Mouse (Mus musculus) heart, postnatal 0 days (tissue): ENCODE measurements around the gene Slc37a1. TPM values are rescaled to one million over a fixed set of nuclear protein-coding genes. Genes with fewer than 3 reads are reported as not detected.

Source experiments
- ATAC-seq: fragments of 200-750 bp; cut with Nextera tagmentation; 2 replicates; pipeline ENCODE4 v1.8.0; 2017; ENCODE audit warnings: low read depth, moderate number of reproducible peaks, moderate library complexity; ENCODE audit not compliant: insufficient read depth
- DNase-seq: peaks from one replicate; pipeline ENCODE4 v3.0.0-alpha.2; 2016; ENCODE audit warnings: low spot score
- H3K27ac ChIP-seq: fragments of 300-500 bp; sonication (generic); 2 replicates; pipeline ENCODE4 v1.5.1; 2014; ENCODE audit warnings: low read depth, mild to moderate bottlenecking
- H3K27me3 ChIP-seq: fragments of 300-500 bp; sonication (generic); 2 replicates; pipeline ENCODE4 v1.6.1; 2014; ENCODE audit warnings: low read length, mixed read lengths; ENCODE audit not compliant: control insufficient read depth, insufficient read depth
- H3K36me3 ChIP-seq: fragments of 300-500 bp; sonication (generic); replicated peaks from 2 replicates; pipeline ENCODE4 v1.6.1; 2014; ENCODE audit warnings: low read length, mixed read lengths; ENCODE audit not compliant: control insufficient read depth, insufficient read depth
- H3K4me1 ChIP-seq: fragments of 300-500 bp; sonication (generic); 2 replicates; pipeline ENCODE4 v1.6.1; 2014; ENCODE audit warnings: antibody characterized with exemption; ENCODE audit not compliant: control insufficient read depth, insufficient read depth
- H3K4me2 ChIP-seq: fragments of 300-500 bp; sonication (generic); 2 replicates; pipeline ENCODE4 v1.6.1; 2014; ENCODE audit warnings: low read depth, mild to moderate bottlenecking, low read length, moderate library complexity
- H3K4me3 ChIP-seq: fragments of 300-500 bp; sonication (generic); 2 replicates; pipeline ENCODE4 v1.5.1; 2014; ENCODE audit warnings: low read depth, low read length
- H3K9ac ChIP-seq: fragments of 300-500 bp; sonication (generic); replicated peaks from 2 replicates; pipeline ENCODE4 v1.6.1; 2014; ENCODE audit warnings: low read depth, low read length, mixed read lengths
- H3K9me3 ChIP-seq: fragments of 300-500 bp; sonication (generic); replicated peaks from 2 replicates; pipeline ENCODE4 v1.6.1; 2016; ENCODE audit warnings: low read length; ENCODE audit not compliant: control insufficient read depth
- CTCF ChIP-seq: IDR thresholded peaks from 2 replicates; pipeline ENCODE4 v1.5.1; 2016; ENCODE audit warnings: antibody characterized with exemption, control low read depth, low read depth
- EP300 ChIP-seq: IDR thresholded peaks from 2 replicates; pipeline ENCODE4 v1.6.1; 2016; ENCODE audit warnings: antibody characterized with exemption, low read depth
- WGBS: fragments of 180-500 bp; shearing (Covaris S2); extraction: QIAGEN DNeasy Blood & Tissue Kit; methylation state at CpG from one replicate; pipeline ENCODE4 v1.1.7; 2014; 5-methylcytosine and 5-hydroxymethylcytosine counted together
- polyA plus RNA-seq: library from polyadenylated mRNA; unstranded; fragments of >200 nt; fragmentation: Nextera tagmentation; extraction: Ambion mirVana; gene quantifications from 2 replicates; pipeline ENCODE4 v1.2.1, GENCODE M21; 2015
- total RNA-seq: library from RNA; depleted of rRNA; stranded (reverse); fragments of >200 nt; gene quantifications from 2 replicates; pipeline ENCODE4 v1.2.3, GENCODE M21; 2014; ENCODE audit warnings: low replicate concordance

Slc37a1 gene
- total and polyA plus RNA-seq, 2 experiments from 2014 or later = 13.5 to 37.9 TPM

GRCm38 (mm10) chr17:31259145-31259544 is 27.4 kb upstream of the Slc37a1 start:
- Histone ChIP-seq H3K36me3 (no peaks in the 10 kb centered on the region), H3K4me2 (no peak overlapping the region), H3K27me3 (no peaks in the 10 kb centered on the region), H3K4me1 (no peaks in the 10 kb centered on the region), H3K4me3 (no peak overlapping the region), H3K27ac (no peak overlapping the region), H3K9me3 (no peaks in the 10 kb centered on the region), H3K9ac (no peak overlapping the region)
- ATAC-seq = no peak
- 79% methylated on average over 4 of the region's 4 CpGs for WGBS
- no peak for DNase-seq
- TF ChIP-seq CTCF (no peak), EP300 (no peak)

GRCm38 (mm10) chr17:31259825-31260224 is 26.8 kb upstream of the Slc37a1 start:
- DNase-seq (no peak), ATAC-seq (no peak)
- Histone ChIP-seq H3K36me3 (no peaks in the 10 kb centered on the region), H3K27me3 (no peaks in the 10 kb centered on the region), H3K4me3 (no peak overlapping the region), H3K27ac (no peak overlapping the region), H3K9ac (no peak overlapping the region), H3K4me2 (no peak overlapping the region), H3K9me3 (no peaks in the 10 kb centered on the region), H3K4me1 (no peaks in the 10 kb centered on the region)
- WGBS = 63% methylated on average over 4 of the region's 4 CpGs
- no peak for TF ChIP-seq EP300
- TF ChIP-seq CTCF = no peak

GRCm38 (mm10) chr17:31260430-31260829 is 26.2 kb upstream of the Slc37a1 start:
- ATAC-seq (no peak), DNase-seq (no peak)
- no peaks in the 10 kb centered on the region for H3K4me1 ChIP-seq
- H3K27me3 ChIP-seq = no peaks in the 10 kb centered on the region
- H3K4me2 ChIP-seq = no peak overlapping the region
- H3K9ac ChIP-seq = no peak overlapping the region
- WGBS = 79% methylated on average over 7 of the region's 7 CpGs
- H3K9me3 ChIP-seq = no peaks in the 10 kb centered on the region
- no peak for TF ChIP-seq EP300
- no peak for TF ChIP-seq CTCF
- no peak overlapping the region for H3K4me3 ChIP-seq
- no peaks in the 10 kb centered on the region for H3K36me3 ChIP-seq
- no peak overlapping the region for H3K27ac ChIP-seq

DNA sequence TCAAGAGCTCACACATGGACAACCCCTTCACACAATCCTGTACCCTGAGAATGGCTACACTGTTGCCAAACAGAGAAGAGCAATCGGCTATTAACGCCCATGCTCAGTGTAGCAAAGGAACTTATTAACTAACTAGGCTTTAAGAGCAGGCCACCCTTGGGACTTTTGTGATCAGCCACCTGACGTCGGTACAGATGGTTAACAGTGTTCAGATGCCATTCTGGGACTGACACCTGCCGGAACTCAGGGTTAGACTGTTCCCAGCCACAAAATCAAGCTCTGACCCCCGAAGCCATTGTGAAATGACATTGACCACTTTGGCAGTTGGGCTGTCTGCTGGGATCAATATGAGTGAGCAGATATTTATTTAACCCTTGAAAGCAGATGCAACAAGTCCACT is 25.2 kb upstream of the Slc37a1 start:
- ATAC-seq (no peak), DNase-seq (no peak)
- Histone ChIP-seq H3K36me3 (no peaks in the 10 kb centered on the region), H3K27me3 (no peaks in the 10 kb centered on the region), H3K4me3 (no peak overlapping the region), H3K4me1 (no peaks in the 10 kb centered on the region), H3K27ac (no peak overlapping the region), H3K9ac (no peak overlapping the region), H3K4me2 (no peak overlapping the region), H3K9me3 (no peaks in the 10 kb centered on the region)
- 81% methylated on average over 6 of the region's 6 CpGs for WGBS
- no peak for TF ChIP-seq EP300
- TF ChIP-seq CTCF = no peak

DNA sequence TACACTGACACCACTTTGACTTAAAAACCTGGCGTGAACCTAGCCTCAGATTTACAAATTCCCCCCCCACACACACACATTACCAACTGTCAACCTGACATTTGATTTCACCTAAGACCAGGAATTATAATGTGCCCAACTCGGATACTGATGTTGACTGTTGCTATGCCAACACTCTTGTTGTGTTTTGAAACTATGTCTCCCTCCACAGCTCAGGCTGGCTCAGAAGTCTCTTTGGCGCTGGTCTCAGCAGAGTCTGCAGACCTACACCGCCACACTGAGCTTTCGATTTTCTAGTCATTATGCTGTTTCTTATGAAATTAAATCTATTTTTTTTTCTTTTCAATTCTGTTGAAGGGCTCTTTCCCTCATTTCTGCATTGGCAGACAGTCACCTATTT is 23.9 kb upstream of the Slc37a1 start:
- Histone ChIP-seq H3K27ac (no peak overlapping the region), H3K36me3 (no peaks in the 10 kb centered on the region), H3K4me2 (no peak overlapping the region), H3K9me3 (no peaks in the 10 kb centered on the region), H3K9ac (no peak overlapping the region), H3K4me1 (no peaks in the 10 kb centered on the region), H3K4me3 (no peak overlapping the region), H3K27me3 (no peaks in the 10 kb centered on the region)
- 60% methylated on average over 5 of the region's 5 CpGs for WGBS
- no peak for ATAC-seq
- no peak for DNase-seq
- TF ChIP-seq CTCF = no peak
- no peak for TF ChIP-seq EP300

- ATAC-seq = no peak
These were observed 22.8 kb upstream of the Slc37a1 start for GRCm38 (mm10) chr17:31263770-31264169.

More at GRCm38 (mm10) chr17:31263770-31264169, 22.8 kb upstream of the Slc37a1 start:
- DNase-seq = no peak
- Histone ChIP-seq H3K27ac (no peak overlapping the region), H3K27me3 (no peaks in the 10 kb centered on the region), H3K9me3 (no peaks in the 10 kb centered on the region), H3K4me2 (no peak overlapping the region), H3K36me3 (no peaks in the 10 kb centered on the region), H3K4me3 (no peak overlapping the region), H3K9ac (no peak overlapping the region), H3K4me1 (no peaks in the 10 kb centered on the region)
- TF ChIP-seq CTCF (no peak), EP300 (no peak)
- 92% methylated on average over 5 of the region's 5 CpGs for WGBS
